Mouse (Mus musculus): ENCODE measurements around the gene Ahrr. TPM values are rescaled to one million over a fixed set of nuclear protein-coding genes. Genes with fewer than 3 reads are reported as not detected.

Ahrr gene
- total RNA-seq, 2 experiments from 2014 or later = 0.86 to 1.2 TPM

Other genes starting within 250 kb of the Ahrr start
- 1 to 10 TPM; 1.1 to 2.0 TPM for gene Cep72, start 230.0 kb downstream of the Ahrr start, total RNA-seq (2021)
- gene Slc9a3, start 170.9 kb downstream of the Ahrr start, total RNA-seq (2021) = under 1 TPM; 0.81 to 0.97 TPM
- gene Exoc3, start 83.6 kb downstream of the Ahrr start, total RNA-seq (2021) = 10 to 100 TPM; 67.6 to 71.4 TPM
- 10 to 100 TPM; 76.3 to 76.6 TPM for gene Pdcd6, start 25.2 kb upstream of the Ahrr start, total RNA-seq (2021)
- 100 to 1,000 TPM; 269 to 280 TPM for gene Sdha, start 57.9 kb upstream of the Ahrr start, total RNA-seq (2021)
- 10 to 100 TPM; 64.6 to 64.9 TPM for gene Ccdc127, start 58.0 kb upstream of the Ahrr start, total RNA-seq (2021)
- not detected for gene Lrrc14b, start 71.7 kb upstream of the Ahrr start, total RNA-seq (2021)
- 1 to 10 TPM; 3.5 to 4.9 TPM for gene Zfp72, start 98.5 kb upstream of the Ahrr start, total RNA-seq (2021)
- gene Ftl1-ps1, start 107.4 kb upstream of the Ahrr start, total RNA-seq (2021) = 100 to 1,000 TPM; 268 to 279 TPM
- gene Zfp825, start 201.7 kb upstream of the Ahrr start, total RNA-seq (2021) = 1 to 10 TPM; 6.3 to 6.8 TPM